Mouse (Mus musculus): ENCODE data around the gene Mapk11.

DNA sequence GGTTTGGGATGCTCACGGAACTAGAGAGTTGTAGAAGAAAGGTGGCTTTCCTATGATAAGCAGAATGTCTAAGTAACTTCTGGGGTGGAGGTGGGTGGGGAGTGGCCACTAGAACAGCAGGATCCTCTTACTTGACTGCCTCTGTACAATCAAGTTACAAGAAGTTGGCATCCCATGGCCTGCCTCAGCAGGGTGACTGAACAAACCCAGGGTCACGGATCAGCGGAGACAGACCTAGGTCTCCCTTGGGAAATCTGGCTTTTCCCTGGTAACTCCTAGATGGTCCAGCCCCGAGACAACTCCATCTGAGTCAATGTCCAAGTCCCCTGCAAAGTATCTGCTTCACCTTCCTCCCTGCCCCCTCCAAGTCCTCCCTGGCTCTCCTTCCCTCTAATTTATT is 1.5 kb downstream of the Mapk11 start:
- TF ChIP-seq CTCF (IDR thresholded peaks at IDR 0.05; ENCODE audit: low read depth), result no peak
- TF ChIP-seq EP300 (IDR thresholded peaks at IDR 0.05; ENCODE audit: low read depth), result no peak
